Mouse (Mus musculus): ENCODE data around the gene Itpr3. TPM values are rescaled to one million over a fixed set of nuclear protein-coding genes. Genes with fewer than 3 reads are reported as not detected.

Gene Itpr3
- total and polyA plus RNA-seq, 2 experiments from 2014 or later = 0.89 to 6.9 TPM

DNA sequence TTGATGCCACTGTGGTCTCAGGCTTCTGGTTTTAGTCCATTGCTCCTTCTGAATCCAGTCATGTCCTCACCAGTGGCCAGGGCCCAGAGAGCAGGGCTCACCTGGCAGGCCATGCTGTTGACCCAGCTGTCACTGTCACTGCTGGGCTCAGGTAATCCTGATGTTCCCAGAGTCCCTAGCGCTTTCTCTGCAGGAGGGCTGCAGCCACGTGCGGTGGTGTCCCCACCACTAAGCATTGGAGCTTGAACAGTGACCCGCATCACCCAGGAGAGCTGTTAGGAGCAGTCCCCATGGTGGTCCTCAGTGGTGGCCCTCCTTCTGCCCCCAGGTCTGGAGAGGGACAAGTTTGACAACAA lies 62.4 kb downstream of the Itpr3 start:
- no peak for DNase-seq (ENCODE audit: low spot score)
- H3K9me3 ChIP-seq (replicated peaks; ENCODE audit: control insufficient read depth, low read length) = no peaks in the 10 kb centered on the region
- 86% methylated on average over 4 of the region's 4 CpGs for WGBS
- no peak for TF ChIP-seq EP300 (IDR thresholded peaks at IDR 0.05; ENCODE audit: low read depth)
- TF ChIP-seq CTCF (IDR thresholded peaks at IDR 0.05; ENCODE audit: low read depth) = no peak
- H3K4me3 ChIP-seq (ENCODE audit: low read depth, low read length) = no peak overlapping the region
- no peak overlapping the region for H3K27ac ChIP-seq (ENCODE audit: low read depth)
- no peak for ATAC-seq (ENCODE audit: insufficient read depth, low read depth)
- H3K9ac ChIP-seq (replicated peaks; ENCODE audit: low read depth, low read length) = no peak overlapping the region
- H3K4me1 ChIP-seq (ENCODE audit: control insufficient read depth, insufficient read depth) = 0 out of 2 replicates have a peak, but pooled peaks cover 4% of the 10 kb centered on the region
- no peak overlapping the region for H3K4me2 ChIP-seq (ENCODE audit: low read depth, low read length)
- H3K36me3 ChIP-seq (replicated peaks; ENCODE audit: control insufficient read depth, insufficient read depth, low read length) = peaks cover 31% of the 10 kb centered on the region
- no peaks in the 10 kb centered on the region for H3K27me3 ChIP-seq (ENCODE audit: control insufficient read depth, insufficient read depth, low read length)

DNA sequence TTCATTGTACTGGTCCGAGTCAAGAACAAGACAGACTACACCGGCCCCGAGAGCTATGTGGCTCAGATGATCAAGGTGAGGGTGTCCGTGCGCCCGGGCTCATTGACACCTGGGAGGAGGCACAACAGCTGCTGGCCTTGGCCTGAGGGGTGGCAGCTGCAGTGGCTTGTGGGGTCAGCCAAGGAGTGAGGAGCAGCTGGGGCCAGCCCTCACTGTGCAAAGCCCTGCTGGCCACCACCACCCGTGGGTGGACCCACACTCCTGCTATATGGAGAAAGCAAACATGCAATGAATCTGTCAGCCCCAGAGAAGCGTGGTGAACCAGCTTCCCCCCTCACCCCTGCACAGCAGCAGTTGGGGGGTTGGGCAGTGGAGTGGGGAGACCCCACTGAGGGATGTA lies 62.9 kb downstream of the Itpr3 start:
- no peak for ATAC-seq (ENCODE audit: insufficient read depth, low read depth)
- Histone ChIP-seq H3K36me3 (replicated peaks; ENCODE audit: control insufficient read depth, insufficient read depth, low read length) (peaks cover 34% of the 10 kb centered on the region), H3K27ac (ENCODE audit: low read depth) (no peak overlapping the region), H3K9ac (replicated peaks; ENCODE audit: low read depth, low read length) (no peak overlapping the region), H3K4me1 (ENCODE audit: control insufficient read depth, insufficient read depth) (0 out of 2 replicates have a peak, but pooled peaks cover 4% of the 10 kb centered on the region), H3K4me2 (ENCODE audit: low read depth, low read length) (no peak overlapping the region), H3K4me3 (ENCODE audit: low read depth, low read length) (no peak overlapping the region), H3K9me3 (replicated peaks; ENCODE audit: control insufficient read depth, low read length) (no peaks in the 10 kb centered on the region), H3K27me3 (ENCODE audit: control insufficient read depth, insufficient read depth, low read length) (no peaks in the 10 kb centered on the region)
- WGBS = 75% methylated on average over 8 of the region's 8 CpGs
- TF ChIP-seq CTCF (IDR thresholded peaks at IDR 0.05; ENCODE audit: low read depth) (no peak), EP300 (IDR thresholded peaks at IDR 0.05; ENCODE audit: low read depth) (no peak)
- DNase-seq (ENCODE audit: low spot score) = no peak

GRCm38 (mm10) chr17:27120561-27121024 lies 63.5 kb downstream of the Itpr3 start:
- TF ChIP-seq EP300 (IDR thresholded peaks at IDR 0.05; ENCODE audit: low read depth) (no peak), CTCF (IDR thresholded peaks at IDR 0.05; ENCODE audit: low read depth) (peak; percentile 70)
- 0 out of 2 replicates have a peak, but pooled peaks cover 4% of the 10 kb centered on the region for H3K4me1 ChIP-seq (ENCODE audit: control insufficient read depth, insufficient read depth)
- no peaks in the 10 kb centered on the region for H3K9me3 ChIP-seq (replicated peaks; ENCODE audit: control insufficient read depth, low read length)
- H3K9ac ChIP-seq (replicated peaks; ENCODE audit: low read depth, low read length) = no peak overlapping the region
- ATAC-seq (ENCODE audit: insufficient read depth, low read depth) = peak; percentile 43
- no peak overlapping the region for H3K4me3 ChIP-seq (ENCODE audit: low read depth, low read length)
- peaks cover 34% of the 10 kb centered on the region for H3K36me3 ChIP-seq (replicated peaks; ENCODE audit: control insufficient read depth, insufficient read depth, low read length)
- DNase-seq (ENCODE audit: low spot score) = peak; percentile 28
- H3K27ac ChIP-seq (ENCODE audit: low read depth) = no peak overlapping the region
- no peaks in the 10 kb centered on the region for H3K27me3 ChIP-seq (ENCODE audit: control insufficient read depth, insufficient read depth, low read length)
- WGBS = 13% methylated on average over 18 of the region's 18 CpGs
- H3K4me2 ChIP-seq (ENCODE audit: low read depth, low read length) = no peak overlapping the region

GRCm38 (mm10) chr17:27121266-27121665 lies 64.2 kb downstream of the Itpr3 start:
- 66% methylated on average over 14 of the region's 14 CpGs for WGBS
- H3K4me3 ChIP-seq (ENCODE audit: low read depth, low read length) = no peak overlapping the region
- ATAC-seq (ENCODE audit: insufficient read depth, low read depth) (no peak), DNase-seq (ENCODE audit: low spot score) (no peak)
- no peak overlapping the region; the same call in 1 of the 2 replicates for H3K4me2 ChIP-seq (ENCODE audit: low read depth, low read length)
- no peaks in the 10 kb centered on the region for H3K9me3 ChIP-seq (replicated peaks; ENCODE audit: control insufficient read depth, low read length)
- TF ChIP-seq EP300 (IDR thresholded peaks at IDR 0.05; ENCODE audit: low read depth) (no peak), CTCF (IDR thresholded peaks at IDR 0.05; ENCODE audit: low read depth) (no peak)
- H3K27ac ChIP-seq (ENCODE audit: low read depth) = no peak overlapping the region
- H3K9ac ChIP-seq (replicated peaks; ENCODE audit: low read depth, low read length) = no peak overlapping the region
- no peaks in the 10 kb centered on the region for H3K27me3 ChIP-seq (ENCODE audit: control insufficient read depth, insufficient read depth, low read length)
- 0 out of 2 replicates have a peak, but pooled peaks cover 4% of the 10 kb centered on the region for H3K4me1 ChIP-seq (ENCODE audit: control insufficient read depth, insufficient read depth)
- H3K36me3 ChIP-seq (replicated peaks; ENCODE audit: control insufficient read depth, insufficient read depth, low read length) = peaks cover 34% of the 10 kb centered on the region

DNA sequence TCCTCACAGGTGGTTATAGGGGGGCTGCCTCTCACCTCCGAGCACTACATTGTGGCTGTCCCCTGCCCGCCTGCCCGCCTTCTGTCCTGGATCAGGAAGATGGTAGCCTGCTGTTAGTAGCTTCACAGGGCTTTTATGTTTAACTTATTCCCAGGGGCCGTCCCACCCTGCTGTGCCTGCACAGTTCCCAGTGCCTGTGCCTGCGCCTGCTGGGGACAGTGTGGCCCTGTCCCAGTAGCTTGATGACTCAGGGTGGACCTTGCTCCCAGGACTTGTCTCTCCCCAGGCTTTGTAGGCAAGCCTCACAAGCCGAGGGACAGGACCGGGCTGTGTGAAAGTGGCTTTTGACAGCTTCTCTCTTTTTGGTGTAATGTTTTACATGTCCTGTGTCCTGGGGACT lies 64.7 kb downstream of the Itpr3 start:
- Histone ChIP-seq H3K9me3 (replicated peaks; ENCODE audit: control insufficient read depth, low read length) (no peaks in the 10 kb centered on the region), H3K27me3 (ENCODE audit: control insufficient read depth, insufficient read depth, low read length) (no peaks in the 10 kb centered on the region), H3K4me3 (ENCODE audit: low read depth, low read length) (no peak overlapping the region), H3K27ac (ENCODE audit: low read depth) (no peak overlapping the region), H3K36me3 (replicated peaks; ENCODE audit: control insufficient read depth, insufficient read depth, low read length) (peaks cover 34% of the 10 kb centered on the region), H3K9ac (replicated peaks; ENCODE audit: low read depth, low read length) (no peak overlapping the region), H3K4me1 (ENCODE audit: control insufficient read depth, insufficient read depth) (0 out of 2 replicates have a peak, but pooled peaks cover 4% of the 10 kb centered on the region), H3K4me2 (ENCODE audit: low read depth, low read length) (no peak overlapping the region)
- TF ChIP-seq CTCF (IDR thresholded peaks at IDR 0.05; ENCODE audit: low read depth) = no peak
- TF ChIP-seq EP300 (IDR thresholded peaks at IDR 0.05; ENCODE audit: low read depth) = no peak
- ATAC-seq (ENCODE audit: insufficient read depth, low read depth) = no peak
- DNase-seq (ENCODE audit: low spot score) = no peak
- 95% methylated on average over 7 of the region's 7 CpGs for WGBS

GRCm38 (mm10) chr17:27122701-27123100 lies 65.6 kb downstream of the Itpr3 start:
- H3K27me3 ChIP-seq (ENCODE audit: control insufficient read depth, insufficient read depth, low read length) = no peaks in the 10 kb centered on the region
- no peak overlapping the region for H3K4me3 ChIP-seq (ENCODE audit: low read depth, low read length)
- H3K9ac ChIP-seq (replicated peaks; ENCODE audit: low read depth, low read length) = no peak overlapping the region
- no peak overlapping the region for H3K27ac ChIP-seq (ENCODE audit: low read depth)
- no peak for ATAC-seq (ENCODE audit: insufficient read depth, low read depth)
- H3K4me2 ChIP-seq (ENCODE audit: low read depth, low read length) = no peak overlapping the region
- H3K4me1 ChIP-seq (ENCODE audit: control insufficient read depth, insufficient read depth) = 0 out of 2 replicates have a peak, but pooled peaks cover 4% of the 10 kb centered on the region
- TF ChIP-seq CTCF (IDR thresholded peaks at IDR 0.05; ENCODE audit: low read depth) (no peak), EP300 (IDR thresholded peaks at IDR 0.05; ENCODE audit: low read depth) (no peak)
- no peak for DNase-seq (ENCODE audit: low spot score)
- WGBS = 69% methylated on average over 11 of the region's 11 CpGs
- H3K9me3 ChIP-seq (replicated peaks; ENCODE audit: control insufficient read depth, low read length) = no peaks in the 10 kb centered on the region
- H3K36me3 ChIP-seq (replicated peaks; ENCODE audit: control insufficient read depth, insufficient read depth, low read length) = peaks cover 34% of the 10 kb centered on the region
